Comparison of ENCODE assay signal across 20 mouse cellular contexts in genomic region chr4:145434071-145434470, GRCm38 (mm10).
DNase-seq lines count a peak whose midpoint lies in the region; ATAC-seq and TF ChIP-seq lines count a peak whose summit lies in the region.
"Had no signal": no experiment of that assay in that cellular context is flagged by ENCODE, and none has a peak within 500 bp of the region (broad histone marks: within the 10 kb centered on the region; RNA-seq: fewer than 3 reads in every experiment).

No protein-coding gene starts in this region.

- H3K9me3 ChIP-seq in hindbrain, embryonic 15.5 days, result peaks cover 56% of the 10 kb centered on the region
- H3K9me3 ChIP-seq in hindbrain, embryonic 12.5 days (replicated peaks), result peaks cover 23% of the 10 kb centered on the region

- no peaks in the 10 kb centered on the region for H3K4me1 ChIP-seq in hindbrain, embryonic 15.5 days (replicated peaks)
- H3K4me1 ChIP-seq in hindbrain, embryonic 12.5 days, result no peaks in the 10 kb centered on the region
- H3K4me1 ChIP-seq: embryonic facial prominence, embryonic 12.5 days; forebrain, embryonic 15.5 days; hindbrain, embryonic 13.5 days; intestine, embryonic 15.5 days had no signal

- peak; percentile 19 for DNase-seq in gastrocnemius, adult 2 months
- no peak for DNase-seq in gastrocnemius, adult 18-20 months (ENCODE audit: low spot score)
- DNase-seq in spleen, postnatal 4 days (ENCODE audit: low spot score in 2 of 2), result peak; percentile 21 to 76
- DNase-seq in spleen, postnatal 14 days (ENCODE audit: low spot score in 2 of 2), result no peak
- peak; percentile 71 for DNase-seq in R1 (ENCODE audit: low read depth, low spot score)
- no peak for DNase-seq in adrenal gland, postnatal 10 days
- DNase-seq: adrenal gland, adult 2 months; adrenal gland, postnatal 36 days; cerebellum, adult 2 months; cerebellum, postnatal 10 days; gastrocnemius, postnatal 14 days; heart, adult 2 months; heart, postnatal 4 days had no signal

- no peaks in the 10 kb centered on the region for H3K27me3 ChIP-seq in hindbrain, embryonic 15.5 days
- no peaks in the 10 kb centered on the region for H3K27me3 ChIP-seq in hindbrain, embryonic 12.5 days
- H3K27me3 ChIP-seq: embryonic facial prominence, embryonic 12.5 days; forebrain, embryonic 15.5 days; hindbrain, embryonic 13.5 days; intestine, embryonic 15.5 days had no signal

- no peak overlapping the region for H3K4me3 ChIP-seq in gastrocnemius, adult 2 months
- H3K4me3 ChIP-seq in hindbrain, embryonic 15.5 days, result no peak overlapping the region
- H3K4me3 ChIP-seq in hindbrain, embryonic 12.5 days, result no peak overlapping the region
- H3K4me3 ChIP-seq: embryonic facial prominence, embryonic 12.5 days; forebrain, embryonic 15.5 days; heart, adult 2 months; hindbrain, embryonic 13.5 days; intestine, embryonic 15.5 days had no signal

- H3K9ac ChIP-seq in hindbrain, embryonic 15.5 days, result no peak overlapping the region
- no peak overlapping the region for H3K9ac ChIP-seq in hindbrain, embryonic 12.5 days
- H3K9ac ChIP-seq: embryonic facial prominence, embryonic 12.5 days; forebrain, embryonic 15.5 days; hindbrain, embryonic 13.5 days; intestine, embryonic 15.5 days had no signal

- peak; percentile 45; the same call in 1 of the 2 replicates for ATAC-seq in hindbrain, embryonic 15.5 days (ENCODE audit: low FRiP score, low read depth)
- ATAC-seq in hindbrain, embryonic 12.5 days (ENCODE audit: low FRiP score), result no peak
- ATAC-seq: forebrain, embryonic 15.5 days; intestine, embryonic 15.5 days had no signal

- intact Hi-C loops in gastrocnemius, adult 2 months (cut with DNase I), result loop anchor here (10.0 kb wide), 1 partner anchor 141 kb away; no protein-coding TSS in a partner anchor

- 70% methylated on average over 6 of the region's 6 CpGs for WGBS in hindbrain, embryonic 15.5 days
- 71% methylated on average over 6 of the region's 6 CpGs for WGBS in hindbrain, embryonic 12.5 days

- H3K36me3 ChIP-seq in hindbrain, embryonic 15.5 days, result no peaks in the 10 kb centered on the region
- H3K36me3 ChIP-seq in hindbrain, embryonic 12.5 days, result no peaks in the 10 kb centered on the region
- H3K36me3 ChIP-seq: embryonic facial prominence, embryonic 12.5 days; forebrain, embryonic 15.5 days; hindbrain, embryonic 13.5 days; intestine, embryonic 15.5 days had no signal

- no peak overlapping the region for H3K27ac ChIP-seq in gastrocnemius, adult 2 months
- no peak overlapping the region for H3K27ac ChIP-seq in hindbrain, embryonic 15.5 days (replicated peaks)
- H3K27ac ChIP-seq in hindbrain, embryonic 12.5 days, result no peak overlapping the region
- H3K27ac ChIP-seq: embryonic facial prominence, embryonic 12.5 days; forebrain, embryonic 15.5 days; heart, adult 2 months; hindbrain, embryonic 13.5 days; intestine, embryonic 15.5 days had no signal

- H3K4me2 ChIP-seq in hindbrain, embryonic 15.5 days, result no peak overlapping the region
- no peak overlapping the region for H3K4me2 ChIP-seq in hindbrain, embryonic 12.5 days (replicated peaks)
- H3K4me2 ChIP-seq: embryonic facial prominence, embryonic 12.5 days; forebrain, embryonic 15.5 days; heart, embryonic 11.5 days; hindbrain, embryonic 13.5 days; intestine, embryonic 15.5 days had no signal

- TF ChIP-seq CTCF in gastrocnemius, adult 2 months (IDR thresholded peaks at IDR 0.05), result no peak

Comparison
In these comparisons a context has a peak if more than half of its experiments do, and no peak if none do; other contexts are left out.
1. DNase-seq: peak in gastrocnemius, adult 2 months (single experiment), spleen, postnatal 4 days (2 of 2) and R1 (single experiment); none in gastrocnemius, adult 18-20 months (single experiment), spleen, postnatal 14 days (0 of 2) and adrenal gland, postnatal 10 days (single experiment).